Mouse (Mus musculus) left cerebral cortex, adult 2 months (tissue): ENCODE results near the gene Gm15023. TPM values are rescaled to one million over a fixed set of nuclear protein-coding genes. Genes with fewer than 3 reads are reported as not detected.
"Not testable (repeated sequence)": the region's sequence is repeated elsewhere in the genome, so short reads cannot be mapped to it uniquely, and the experiment has no call there.

Experiments used
- DNase-seq, 2 experiments: peaks; one replicate each; pipeline ENCODE4 v3.0.0; 2021 to 2022; ENCODE audit warnings: low spot score in 2 of 2, mixed read lengths in 1 of 2; ENCODE audit errors: extremely low spot score in 1 of 2
- H3K27ac ChIP-seq: fragments of 200-600 bp; 2 replicates; pipeline ENCODE4 v1.8.1; 2022
- H3K4me3 ChIP-seq: fragments of 200-600 bp; 2 replicates; pipeline ENCODE4 v1.8.1; 2022
- CTCF ChIP-seq: fragments of 200-600 bp; IDR thresholded peaks from 2 replicates; pipeline ENCODE4 v1.8.1; 2022; ENCODE audit warnings: antibody characterized with exemption, mild to moderate bottlenecking, moderate library complexity
- intact Hi-C: fragments of 180-260 bp; cut with DNase I; formaldehyde crosslinking; loops from one replicate; pipeline ENCODE4 v1.15.1; 2025
- long read RNA-seq, 2 experiments: library from polyadenylated mRNA; stranded (forward); transcript quantifications; one replicate each; pipeline ENCODE4 v2.0.0; 2021; ENCODE audit warnings: borderline mapping rate in 2 of 2
- total RNA-seq, 2 experiments: library from RNA; stranded (reverse); gene quantifications; 2 replicates each; pipeline ENCODE4 v1.2.3; 2021

Gene Gm15023
- not detected for total RNA-seq
- long read RNA-seq, experiment 1, result 0 reads
- long read RNA-seq, experiment 2, result 0 reads

DNA sequence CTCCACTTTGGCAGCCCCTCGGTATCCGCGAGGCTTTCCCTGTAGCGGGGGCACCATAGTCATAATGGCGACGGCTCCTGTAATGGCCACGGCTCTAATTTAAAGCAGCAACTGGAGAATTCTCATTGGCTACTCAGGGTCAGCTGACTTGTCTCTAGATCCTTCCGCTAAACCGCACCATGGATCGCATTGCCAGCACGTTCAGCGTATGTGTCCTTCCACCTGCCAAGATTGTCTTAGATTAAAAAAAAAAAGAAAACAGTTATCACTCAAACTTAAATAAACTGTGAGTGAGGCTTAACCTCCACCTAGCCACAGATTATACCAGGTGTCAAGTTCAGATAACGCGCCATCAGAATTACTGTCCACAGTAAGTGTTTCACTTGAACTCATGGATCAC lies at the start of gene Gm15023:
Gm15023 (minus strand) TSS at position 101 of the 400 bp plus-strand sequence.
- H3K4me3 ChIP-seq, DNase-seq, intact Hi-C loops, H3K27ac ChIP-seq: not testable (repeated sequence)

DNA sequence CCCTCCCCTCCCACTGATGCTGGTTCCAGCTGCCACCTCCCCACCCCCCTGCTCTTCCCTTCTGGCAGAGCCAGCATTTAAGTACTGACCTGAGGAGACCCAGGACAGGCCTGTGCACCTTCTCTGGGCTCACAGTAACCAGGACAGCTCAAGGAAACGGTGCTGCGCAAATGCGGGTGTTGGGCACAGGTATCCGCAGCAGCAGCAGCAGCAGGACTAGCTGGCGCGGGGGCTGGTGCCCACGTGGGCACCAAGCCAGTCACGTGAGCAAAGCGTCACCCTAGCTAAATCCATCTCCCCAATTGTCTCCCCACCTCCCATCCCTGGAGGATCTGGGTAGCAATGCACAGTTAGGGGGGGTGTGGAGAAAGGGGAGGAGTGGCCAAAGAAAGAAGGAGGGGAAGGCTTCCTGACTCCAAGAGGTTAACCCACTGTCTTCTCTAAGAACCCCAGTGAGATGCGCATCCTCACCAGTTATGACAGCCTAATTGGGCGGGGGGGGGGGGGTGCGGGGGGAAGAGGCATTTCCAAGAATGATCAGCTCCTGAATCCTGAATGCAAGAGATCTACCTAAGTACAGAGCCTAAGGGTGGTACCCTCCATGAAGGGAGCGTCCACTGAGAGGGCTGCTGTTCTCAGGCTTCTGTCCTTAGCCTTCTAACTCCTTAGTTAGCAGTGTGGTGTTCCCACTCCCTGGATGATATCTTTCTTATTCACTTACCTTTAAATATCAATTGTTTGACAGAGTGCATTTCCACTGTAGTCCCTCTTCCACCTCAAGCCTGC lies 33.2 kb upstream of the Gm15023 start, which contains the start of gene Tceal6:
Tceal6 (minus strand) TSS at position 252 of the 786 bp plus-strand sequence.
- peak; percentile 16 to 42 for DNase-seq
- intact Hi-C loops, result no loop called here
- no peak for TF ChIP-seq CTCF
- peak within 1 kb of the TSS; percentile 48 for H3K4me3 ChIP-seq
- H3K27ac ChIP-seq, result peak within 1 kb of the TSS; percentile 78

DNA sequence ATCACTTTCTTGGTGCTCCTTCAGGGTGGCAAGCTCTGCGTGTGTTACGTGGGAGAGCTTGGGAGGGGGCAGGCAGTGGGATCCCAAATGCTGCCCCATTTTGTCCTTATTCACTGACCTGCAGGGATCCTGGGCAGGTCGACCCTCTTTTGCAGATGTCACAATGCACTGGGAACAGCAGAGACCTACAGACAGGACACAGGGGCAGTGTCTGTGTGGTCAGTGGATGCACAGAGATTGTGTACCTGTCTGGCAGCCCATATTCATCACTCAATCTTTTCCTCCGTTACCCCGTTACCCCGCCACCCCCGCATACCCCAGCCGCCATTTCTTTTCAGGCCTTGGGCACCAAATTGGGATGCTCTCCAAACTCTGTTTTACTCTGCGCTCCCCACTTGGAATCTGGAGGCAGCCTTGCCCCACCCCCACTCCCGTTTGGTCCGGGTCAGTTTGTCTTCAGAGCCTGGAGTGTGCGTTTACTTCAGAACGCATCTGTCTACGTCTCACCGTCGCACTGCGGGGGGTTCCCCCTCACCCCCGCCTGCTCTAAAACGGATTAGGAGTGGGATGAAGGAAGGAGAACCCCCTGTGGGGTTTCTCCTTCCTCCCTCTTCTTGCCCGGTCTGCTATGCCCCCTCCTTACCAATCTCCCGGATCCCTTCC lies 32.5 kb upstream of the Gm15023 start:
- DNase-seq, result peak; percentile 8 to 30
- peak overlapping the region; percentile 48 for H3K4me3 ChIP-seq
- H3K27ac ChIP-seq, result peak overlapping the region; percentile 78
- intact Hi-C loops, result not testable (repeated sequence)

- DNase-seq, result not testable (repeated sequence)
Observed at GRCm38 (mm10) chrX:135189924-135190323, 12.5 kb upstream of the Gm15023 start.

GRCm38 (mm10) chrX:135188661-135189060 lies 11.2 kb upstream of the Gm15023 start:
- intact Hi-C loops, DNase-seq, H3K27ac ChIP-seq, H3K4me3 ChIP-seq: not testable (repeated sequence)

More at GRCm38 (mm10) chrX:135189924-135190323, 12.5 kb upstream of the Gm15023 start:
- intact Hi-C loops, H3K4me3 ChIP-seq, H3K27ac ChIP-seq: not testable (repeated sequence)

Other genes with a start within 250 kb of the Gm15023 start
- gene Nxf2, start 212.9 kb downstream of the Gm15023 start, total RNA-seq, result not detected
- 10 to 100 TPM in 1 of 2 experiments, 1 to 10 TPM in 1; 9.5 to 10.7 TPM for gene Zmat1, start 168.4 kb downstream of the Gm15023 start, total RNA-seq
- 100 to 1,000 TPM in 1 of 2 experiments, 10 to 100 TPM in 1; 93.6 to 107 TPM for gene Tceal6, start 33.1 kb upstream of the Gm15023 start, total RNA-seq
- gene Pramel3, start 124.7 kb upstream of the Gm15023 start, total RNA-seq, result not detected
- not detected for gene Gm5128, start 195.7 kb upstream of the Gm15023 start, total RNA-seq